Mouse (Mus musculus) kidney, adult 2 months (tissue): ENCODE results near the gene Epn2.

Experiments used
- CTCF ChIP-seq: fragments of 200-500 bp; conservative IDR thresholded peaks from 2 replicates; pipeline ENCODE4 v1.5.1; 2011; ENCODE audit warnings: low read depth, mild to moderate bottlenecking, control low read depth, low read length, moderate library complexity, mixed read lengths; ENCODE audit not compliant: insufficient read depth, insufficient read length
- POLR2A ChIP-seq: fragments of 200-500 bp; IDR thresholded peaks from one replicate; pipeline ENCODE4 v1.6.1; 2011; ENCODE audit warnings: low read depth, low read length, control low read depth

- TF ChIP-seq CTCF (no peak), POLR2A (no peak)
These were observed 47.0 kb upstream of the Epn2 start for GRCm38 (mm10) chr11:61626509-61626908.
